Mouse (Mus musculus): ENCODE data around the gene Chek2.

- TF ChIP-seq CTCF (IDR thresholded peaks at IDR 0.05; ENCODE audit: low read depth, low read length) (peak; percentile 21; the same call in 1 of the 2 replicates), TAL1 (conservative IDR thresholded peaks at IDR 0.05; ENCODE audit: low read depth, low read length) (peak; percentile 89)
Observed at GRCm38 (mm10) chr5:110835959-110836358, 3.8 kb upstream of the Chek2 start.
